26 mouse cellular contexts compared by ENCODE assay signal in genomic region chr1:150829851-150830250, GRCm38 (mm10).
"Had no signal": no experiment of that assay in that cellular context is flagged by ENCODE, and none has a peak within 500 bp of the region (broad histone marks: within the 10 kb centered on the region; RNA-seq: fewer than 3 reads in every experiment).

No protein-coding gene starts in this region.

- H3K36me3 ChIP-seq: heart, embryonic 10.5 days; heart, embryonic 12.5 days; hindbrain, embryonic 13.5 days; hindbrain, embryonic 15.5 days; kidney, embryonic 15.5 days; limb, embryonic 13.5 days; limb, embryonic 15.5 days; liver, embryonic 12.5 days had no signal

- H3K4me2 ChIP-seq: heart, embryonic 12.5 days; hindbrain, embryonic 13.5 days; hindbrain, embryonic 15.5 days; kidney, embryonic 15.5 days; limb, embryonic 13.5 days; limb, embryonic 15.5 days; liver, embryonic 12.5 days had no signal

- H3K4me1 ChIP-seq: heart, embryonic 10.5 days; hindbrain, embryonic 13.5 days; hindbrain, embryonic 15.5 days; kidney, embryonic 15.5 days; liver, embryonic 12.5 days had no signal

- H3K4me3 ChIP-seq: gastrocnemius, adult 2 months; heart, embryonic 10.5 days; heart, embryonic 12.5 days; hindbrain, embryonic 13.5 days; hindbrain, embryonic 15.5 days; kidney, embryonic 15.5 days; limb, embryonic 13.5 days; limb, embryonic 15.5 days; liver, embryonic 12.5 days had no signal

- H3K9ac ChIP-seq: heart, embryonic 12.5 days; hindbrain, embryonic 13.5 days; hindbrain, embryonic 15.5 days; kidney, embryonic 15.5 days; limb, embryonic 13.5 days; limb, embryonic 15.5 days; liver, embryonic 12.5 days; liver, embryonic 14.5 days had no signal

- ATAC-seq: hindbrain, postnatal 0 days; intestine, embryonic 16.5 days; liver, embryonic 12.5 days had no signal

- H3K27me3 ChIP-seq: heart, embryonic 12.5 days; hindbrain, embryonic 13.5 days; hindbrain, embryonic 15.5 days; kidney, embryonic 15.5 days; limb, embryonic 13.5 days; limb, embryonic 15.5 days; liver, embryonic 12.5 days had no signal

- H3K9me3 ChIP-seq: heart, embryonic 10.5 days; heart, embryonic 12.5 days; hindbrain, embryonic 13.5 days; hindbrain, embryonic 15.5 days; kidney, embryonic 15.5 days; limb, embryonic 13.5 days; limb, embryonic 15.5 days; liver, embryonic 12.5 days had no signal

- DNase-seq: gastrocnemius, adult 2 months; gastrocnemius, postnatal 10 days; gastrocnemius, postnatal 25 days; heart, adult 18-20 months; heart, postnatal 14 days; heart, postnatal 36 days; kidney, adult 11 months; kidney, adult 2 months; kidney, adult 9 months; kidney, postnatal 14 days; kidney, postnatal 36 days; layer of hippocampus, adult 9-11 months; layer of hippocampus, postnatal 36 days; left cerebral cortex, postnatal 4 days had no signal

- H3K27ac ChIP-seq: gastrocnemius, adult 2 months; heart, embryonic 10.5 days; hindbrain, embryonic 13.5 days; hindbrain, embryonic 15.5 days; hindbrain, postnatal 0 days; kidney, embryonic 15.5 days; kidney, postnatal 0 days; limb, embryonic 13.5 days; limb, embryonic 15.5 days; liver, embryonic 12.5 days; liver, embryonic 14.5 days had no signal
